Mouse (Mus musculus) lung, postnatal 25 days (tissue): ENCODE measurements around the gene Lamc2.

ENCODE experiments used
- DNase-seq: peaks from one replicate; pipeline ENCODE4 v3.0.0; 2022; ENCODE audit warnings: low spot score

Lamc2 gene

DNA sequence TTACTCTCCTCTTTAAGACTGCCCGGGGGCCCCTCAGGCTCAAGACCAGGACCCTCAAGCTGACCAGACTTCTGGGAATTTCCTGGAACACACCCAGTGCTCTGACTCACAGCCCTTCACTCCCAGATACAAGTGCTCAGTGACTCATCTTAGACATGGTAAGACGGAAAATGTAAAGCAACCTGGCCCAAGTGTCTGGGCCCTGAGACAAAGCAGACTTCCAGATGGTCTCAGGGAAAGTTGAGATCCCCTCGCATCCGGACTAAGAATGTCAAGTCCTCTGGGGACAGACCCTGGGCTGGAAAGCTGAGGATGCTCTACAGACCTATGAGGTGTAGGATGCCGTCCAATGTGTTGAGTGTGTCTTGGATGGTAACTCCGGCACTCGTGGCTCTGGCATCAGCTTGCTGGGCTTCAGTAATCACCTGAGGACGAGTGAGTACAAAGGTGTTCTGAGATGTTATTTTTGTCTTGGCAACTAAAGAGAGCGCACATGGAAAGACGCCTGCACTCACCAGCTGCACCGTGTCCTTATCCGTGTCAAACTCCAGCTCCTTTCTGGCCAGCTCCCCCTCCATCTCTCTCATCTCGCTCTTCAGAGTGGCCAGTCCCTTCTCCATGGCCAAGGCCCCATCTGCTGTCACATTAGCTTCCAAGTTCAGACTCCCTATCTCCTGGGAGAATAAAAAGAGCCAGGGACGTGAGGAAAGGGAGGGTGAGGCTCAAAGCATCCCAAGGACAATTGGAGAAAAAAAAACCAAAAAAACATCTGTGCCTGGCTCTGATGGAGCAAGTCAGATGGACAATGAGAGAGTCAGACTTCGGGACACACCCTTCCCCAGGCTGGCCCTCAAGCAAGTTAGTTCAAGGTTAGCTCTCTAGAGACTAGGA lies 59.5 kb downstream of the Lamc2 start:
- peak; percentile 47 for DNase-seq

DNA sequence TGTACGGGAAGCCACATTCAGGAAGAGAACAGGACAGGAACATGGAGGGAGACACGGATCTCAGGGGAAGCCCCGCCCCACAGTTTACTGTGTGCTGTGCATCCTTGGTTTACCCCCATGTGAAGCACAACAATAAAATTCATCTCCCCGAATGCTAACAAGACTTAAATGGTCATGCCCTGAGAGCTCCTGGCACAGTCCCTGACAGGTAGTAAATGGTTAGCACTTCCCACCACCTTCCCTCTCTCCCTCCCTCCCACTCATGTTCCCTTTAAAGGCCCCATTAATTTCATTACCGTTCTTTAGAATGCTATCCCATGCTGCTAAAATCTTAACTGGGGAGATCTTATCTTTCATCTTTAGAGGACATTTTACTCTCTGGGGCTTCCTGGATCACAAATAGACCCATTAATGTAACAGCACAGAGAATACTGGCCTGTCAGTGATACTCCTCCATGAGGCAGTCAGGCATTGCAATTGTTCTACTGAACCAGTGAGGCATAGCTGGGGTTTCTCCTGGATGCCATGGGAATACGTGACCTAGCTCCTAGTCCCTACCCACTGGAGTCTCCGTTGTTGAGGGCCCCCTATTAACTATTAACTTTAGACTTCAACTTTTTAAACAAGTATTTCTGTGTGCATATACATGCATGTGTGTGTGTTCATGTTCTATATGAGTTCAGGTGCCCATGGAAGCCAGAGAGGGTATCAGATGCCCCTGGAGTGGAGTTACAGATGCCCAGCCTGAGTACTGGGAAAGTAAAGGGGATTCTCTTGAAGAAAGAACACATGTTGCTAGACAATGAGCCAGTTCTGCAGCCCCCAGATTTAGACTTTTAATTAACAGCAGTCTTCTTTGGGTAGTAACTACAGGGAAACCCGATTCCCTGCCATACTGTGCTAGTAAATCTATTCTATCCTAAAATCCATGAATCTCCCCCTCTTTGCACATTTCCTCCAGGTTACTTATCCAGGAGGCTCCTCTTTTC lies 60.7 kb downstream of the Lamc2 start:
- no peak for DNase-seq

DNA sequence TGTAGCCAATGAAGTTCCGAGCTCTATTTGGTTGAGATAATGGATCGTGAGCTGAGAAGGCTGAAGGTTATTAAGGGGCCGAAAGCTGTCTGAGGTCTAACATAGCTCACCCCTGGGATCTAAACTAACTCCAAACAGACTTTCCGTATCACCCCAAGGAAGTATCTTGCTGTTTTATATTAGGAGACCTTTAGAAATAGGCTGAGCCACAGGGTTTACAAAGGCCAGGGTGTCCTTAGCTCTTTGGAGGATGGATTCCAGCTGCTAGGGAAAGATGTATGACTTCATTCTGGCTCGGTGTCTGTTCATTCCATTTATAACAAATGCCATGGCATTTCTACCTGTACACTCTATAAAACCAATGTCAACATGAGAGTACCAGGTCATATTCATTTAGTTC lies 61.7 kb downstream of the Lamc2 start:
- DNase-seq: no peak

GRCm38 (mm10) chr1:153122764-153123163 lies 63.5 kb downstream of the Lamc2 start:
- DNase-seq: peak; percentile 41

DNA sequence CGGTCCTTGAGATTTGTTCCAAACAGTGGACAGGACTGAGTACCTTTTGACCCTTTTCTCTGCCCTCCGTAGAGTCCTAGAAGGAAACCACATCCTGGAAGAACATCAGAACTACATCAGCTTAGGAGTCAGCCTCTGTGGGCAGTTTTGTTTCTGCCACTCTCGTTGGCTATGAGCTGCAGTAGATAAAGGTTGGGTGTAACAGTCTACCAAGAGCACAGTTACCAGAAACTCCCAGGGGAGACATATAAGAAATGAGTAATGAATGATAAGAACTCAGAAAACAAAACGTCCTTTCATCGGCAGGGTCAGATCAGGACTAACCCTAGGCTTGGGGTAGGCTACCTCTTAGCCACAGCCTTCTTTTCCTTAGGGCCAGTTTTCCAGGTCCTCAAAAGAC lies 64.9 kb downstream of the Lamc2 start:
- DNase-seq: no peak

DNA sequence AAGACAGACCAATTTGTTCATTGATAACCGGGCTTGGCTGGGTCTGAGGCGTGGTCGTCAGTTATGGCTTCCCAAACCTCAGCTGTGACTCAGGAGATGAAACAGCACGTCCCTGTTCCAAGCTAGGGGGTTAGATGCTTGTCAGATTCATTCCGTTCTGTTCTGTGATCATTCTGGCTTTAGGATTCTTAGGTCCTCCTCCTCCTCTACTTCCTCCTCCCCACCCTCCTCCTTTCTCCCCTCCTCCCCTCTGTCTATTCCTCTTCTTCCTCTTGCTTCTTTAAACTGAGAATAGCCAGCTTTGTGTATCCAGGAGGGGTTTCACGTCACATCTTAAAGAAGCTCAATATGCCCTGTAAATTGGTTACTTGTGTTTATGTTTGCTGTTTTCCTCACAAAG lies 65.7 kb downstream of the Lamc2 start:
- no peak for DNase-seq

GRCm38 (mm10) chr1:153115315-153115714 lies 70.9 kb downstream of the Lamc2 start:
- DNase-seq: no peak

- DNase-seq: no peak
These were observed 74.7 kb downstream of the Lamc2 start for GRCm38 (mm10) chr1:153111596-153111995.

DNA sequence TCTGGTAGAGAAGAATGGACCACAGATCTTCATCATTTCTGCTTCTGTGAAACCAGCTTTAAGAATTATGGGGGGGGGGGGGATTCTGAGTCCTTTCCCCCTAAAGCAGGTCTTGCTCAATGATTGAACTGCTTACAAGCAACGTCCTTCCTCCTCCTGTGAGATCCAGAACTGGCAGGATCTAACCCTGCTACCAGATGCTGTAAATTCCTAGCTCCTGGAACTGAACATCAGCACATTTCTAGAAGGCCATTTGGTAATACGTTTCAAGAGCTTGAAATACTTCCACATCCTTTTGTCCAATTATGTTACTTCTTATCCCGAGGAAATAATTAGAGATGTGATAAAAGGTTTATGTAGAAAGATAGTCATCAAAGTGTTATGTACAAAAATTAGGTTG lies 76.4 kb downstream of the Lamc2 start:
- DNase-seq: no peak

DNA sequence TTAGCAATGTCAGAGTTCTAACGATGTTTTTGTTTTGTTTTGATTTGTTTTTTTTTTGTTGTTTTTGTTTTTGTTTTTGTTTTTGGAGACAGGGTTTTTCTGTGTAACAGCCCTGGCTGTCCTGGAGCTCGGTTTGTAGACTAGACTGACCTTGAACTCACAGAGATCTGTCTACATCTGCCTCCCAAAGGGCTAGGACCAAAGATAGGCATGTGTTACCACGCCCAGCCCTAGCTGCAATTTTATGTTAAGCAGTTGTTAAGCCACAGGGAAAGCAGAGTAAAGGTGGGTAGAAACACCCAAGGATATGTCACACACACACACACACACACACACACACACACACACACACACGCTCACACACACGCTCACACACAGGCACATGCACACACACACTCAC lies 76.9 kb downstream of the Lamc2 start:
- DNase-seq: no peak

DNA sequence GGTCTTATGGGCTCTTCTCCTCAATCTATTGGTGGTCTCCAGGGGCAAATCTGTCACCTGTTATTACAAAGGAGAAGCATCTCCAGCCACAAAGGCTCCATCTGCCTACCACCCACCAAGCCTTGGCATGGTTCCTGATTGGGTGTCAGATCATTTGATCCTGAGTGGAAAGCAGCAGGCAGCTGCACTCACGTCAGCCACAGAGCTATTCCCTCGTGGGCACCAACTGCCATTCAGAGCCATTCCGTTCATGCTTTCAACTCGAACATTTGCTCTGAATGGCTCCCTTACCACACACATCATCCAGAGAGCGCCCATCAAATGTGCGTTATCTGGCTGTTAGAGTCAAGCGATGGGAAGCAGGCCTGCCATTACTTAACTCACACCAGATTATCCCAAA lies 78.4 kb downstream of the Lamc2 start:
- DNase-seq: no peak

- DNase-seq: no peak
These were observed 81.4 kb downstream of the Lamc2 start for GRCm38 (mm10) chr1:153104804-153105203.

DNA sequence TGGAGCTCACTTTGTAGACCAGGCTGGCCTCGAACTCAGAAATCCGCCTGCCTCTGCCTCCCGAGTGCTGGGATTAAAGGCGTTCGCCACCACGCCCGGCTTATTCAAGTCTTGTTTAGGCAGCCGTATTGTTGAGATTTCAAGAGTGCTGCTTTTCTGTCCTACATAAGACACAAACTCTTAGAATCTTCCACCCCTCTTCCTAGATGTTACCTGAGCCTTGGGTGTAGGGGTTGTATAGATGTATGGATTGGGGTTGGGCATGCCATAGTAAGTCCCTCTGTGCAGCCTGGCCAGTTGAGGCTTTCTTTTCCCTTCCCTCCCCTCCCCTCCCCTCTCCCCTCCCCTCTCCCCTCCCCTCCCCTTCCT lies 83.1 kb downstream of the Lamc2 start:
- DNase-seq: no peak

- DNase-seq: no peak
These were observed 83.7 kb downstream of the Lamc2 start for GRCm38 (mm10) chr1:153102296-153103185.

DNA sequence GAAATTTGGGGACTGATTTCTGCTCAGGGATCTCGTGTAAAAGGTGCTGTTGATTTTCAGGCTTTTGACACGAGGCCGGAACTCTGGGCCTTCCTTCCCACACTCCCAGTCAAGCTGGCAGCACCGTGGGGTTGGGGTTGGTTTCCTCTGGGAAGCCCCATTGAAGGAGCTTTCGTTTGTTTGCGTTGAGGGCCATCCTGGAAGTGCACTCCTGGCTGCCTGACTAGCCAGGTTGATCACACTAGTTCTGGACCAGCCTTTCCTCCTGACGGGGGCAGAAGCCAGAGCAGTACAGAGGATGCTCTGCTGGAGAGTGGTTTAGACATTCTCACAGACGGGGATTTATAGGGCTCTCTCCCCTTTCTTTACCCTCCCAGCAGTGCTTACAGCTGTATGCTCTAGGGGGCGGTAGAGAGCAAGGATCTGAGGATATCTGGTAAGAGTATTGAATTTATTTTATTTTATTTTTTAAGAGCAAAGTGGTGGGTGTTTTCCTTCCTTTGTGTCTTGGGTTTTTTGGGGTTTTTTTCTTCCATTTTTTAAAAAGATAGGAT lies 84.8 kb downstream of the Lamc2 start:
- peak; percentile 67 for DNase-seq

DNA sequence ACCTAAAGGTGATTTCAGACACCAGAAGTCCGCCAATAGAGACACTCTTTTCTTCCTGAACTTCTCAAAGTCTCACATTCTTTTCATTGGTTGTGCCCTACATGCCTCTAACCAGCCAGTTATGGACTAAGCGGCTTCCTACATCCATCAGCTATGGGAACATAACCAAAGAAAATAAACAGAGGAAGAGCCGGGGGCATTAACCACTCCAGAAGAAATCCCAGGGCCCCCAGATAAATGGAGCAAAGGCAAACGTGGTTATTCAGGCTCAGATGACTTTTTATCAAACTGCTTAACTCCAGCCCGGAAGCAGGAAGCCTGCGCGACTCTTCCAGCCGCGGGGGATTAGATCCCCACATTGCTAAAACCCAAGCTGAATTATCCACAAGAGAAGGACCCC lies 85.3 kb downstream of the Lamc2 start:
- no peak for DNase-seq

GRCm38 (mm10) chr1:153098586-153098985 lies 87.7 kb downstream of the Lamc2 start:
- DNase-seq: peak; percentile 38

DNA sequence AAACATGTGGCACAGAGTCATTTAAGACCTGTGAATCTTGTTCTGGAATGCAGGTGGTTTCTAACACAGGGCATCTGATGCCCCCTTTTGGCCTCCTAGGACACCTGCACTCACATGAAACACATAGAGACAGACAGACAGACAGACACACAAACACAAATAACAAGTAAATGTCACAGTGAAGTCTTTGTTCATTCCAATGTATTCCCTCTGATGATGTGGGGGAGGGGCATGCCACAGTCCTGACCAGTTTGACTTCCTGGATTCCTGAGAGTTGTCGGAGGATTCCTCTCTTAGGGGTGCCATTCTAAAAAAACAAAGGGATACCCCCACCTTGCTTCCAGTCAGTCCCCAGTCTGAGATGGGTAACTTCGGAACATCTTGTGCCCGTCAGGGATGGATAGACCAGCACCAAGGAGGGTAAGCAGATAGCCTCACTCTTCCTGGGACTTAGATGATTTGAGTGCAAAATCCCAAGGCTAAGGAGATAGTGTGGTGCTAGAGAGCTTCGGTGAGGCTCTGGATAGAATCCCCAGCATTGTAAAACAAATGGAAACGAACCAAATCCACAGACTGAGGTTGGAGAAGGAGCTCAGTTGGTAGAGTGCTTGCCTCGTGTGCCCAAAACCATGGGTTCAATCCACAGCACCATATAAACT lies 89.1 kb downstream of the Lamc2 start:
- DNase-seq: no peak

GRCm38 (mm10) chr1:153095826-153096727 lies 90.2 kb downstream of the Lamc2 start:
- DNase-seq: peak; percentile 75

DNA sequence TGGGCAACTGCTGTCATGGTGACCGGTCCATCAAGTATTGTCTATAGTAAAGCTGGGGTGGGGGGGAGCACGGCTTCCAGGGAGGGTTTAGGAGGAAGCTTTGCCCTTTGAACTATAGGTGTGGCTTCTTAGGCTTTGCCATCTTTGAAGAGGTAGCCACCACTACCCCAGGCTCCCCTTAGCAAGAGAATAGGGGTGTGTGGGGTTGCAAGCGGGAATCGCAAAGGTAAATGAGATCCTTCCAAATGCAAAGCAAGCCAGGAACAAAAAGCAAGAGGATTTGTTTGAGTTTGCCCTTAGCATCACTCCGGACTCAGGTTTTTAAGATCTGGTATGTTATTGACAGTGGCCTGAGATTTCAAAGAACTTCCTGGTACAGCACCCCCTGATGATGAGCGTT lies 90.9 kb downstream of the Lamc2 start:
- no peak for DNase-seq
